Mouse (Mus musculus): ENCODE data around the gene Pdcd1lg2.

- TF ChIP-seq RAD21 (IDR thresholded peaks at IDR 0.05; ENCODE audit: low read depth, low read length) = no peak
- TF ChIP-seq POLR2A (IDR thresholded peaks at IDR 0.05; ENCODE audit: control insufficient read depth in 1 of 2, insufficient read depth in 1 of 2, low read depth in 1 of 2, low read length in 2 of 2, poor library complexity in 1 of 2) = no peak
- no peak for TF ChIP-seq CTCF (IDR thresholded peaks at IDR 0.05 in 2 of 3, conservative IDR thresholded peaks at IDR 0.05 in 1 of 3; ENCODE audit: control insufficient read depth in 1 of 3, insufficient read depth in 1 of 3, low read depth in 2 of 3, low read length in 3 of 3, poor library complexity in 1 of 3, severe bottlenecking in 1 of 3)
- no peak for TF ChIP-seq SIN3A (IDR thresholded peaks at IDR 0.05; ENCODE audit: low read length)
Observed at GRCm38 (mm10) chr19:29497874-29498273, 87.2 kb downstream of the Pdcd1lg2 start.

Data from MEL (cell line).